Mouse (Mus musculus): ENCODE data around the gene Zfp467.

DNA sequence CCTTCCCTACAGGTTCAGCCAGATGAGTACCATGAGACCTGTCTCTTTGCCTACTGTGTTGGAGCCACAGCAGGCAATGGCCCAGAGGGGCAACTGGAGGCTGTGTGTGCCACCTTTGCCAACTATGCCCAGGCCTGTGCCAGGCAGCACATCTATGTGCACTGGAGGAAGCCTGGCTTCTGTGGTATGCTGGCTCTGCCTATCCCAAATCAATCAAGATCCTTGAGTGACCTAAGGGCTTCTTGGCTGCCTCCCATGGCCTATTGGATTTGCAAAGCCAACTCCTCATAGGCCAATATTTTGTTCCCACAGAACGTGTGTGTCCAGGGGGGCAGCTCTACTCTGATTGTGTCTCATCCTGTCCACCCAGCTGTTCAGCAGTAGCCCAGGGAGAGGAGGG is 6.5 kb upstream of the Zfp467 start:
- TF ChIP-seq CTCF (IDR thresholded peaks at IDR 0.05; ENCODE audit: insufficient read depth, low read length), result no peak
- TF ChIP-seq POLR2A (IDR thresholded peaks at IDR 0.05; ENCODE audit: borderline replicate concordance, extremely low read depth, low read depth, low read length), result no peak
